Mouse (Mus musculus): ENCODE data around the gene Lamb2.

Lamb2 gene

GRCm38 (mm10) chr9:108479721-108480351, at the start of gene Lamb2:
Gene Lamb2, plus strand, starts transcription at chr9:108479736.
- peak; percentile 36 to 40 for DNase-seq

- DNase-seq, result no peak
Measured at GRCm38 (mm10) chr9:108431431-108432067, 48.0 kb upstream of the Lamb2 start.

DNA sequence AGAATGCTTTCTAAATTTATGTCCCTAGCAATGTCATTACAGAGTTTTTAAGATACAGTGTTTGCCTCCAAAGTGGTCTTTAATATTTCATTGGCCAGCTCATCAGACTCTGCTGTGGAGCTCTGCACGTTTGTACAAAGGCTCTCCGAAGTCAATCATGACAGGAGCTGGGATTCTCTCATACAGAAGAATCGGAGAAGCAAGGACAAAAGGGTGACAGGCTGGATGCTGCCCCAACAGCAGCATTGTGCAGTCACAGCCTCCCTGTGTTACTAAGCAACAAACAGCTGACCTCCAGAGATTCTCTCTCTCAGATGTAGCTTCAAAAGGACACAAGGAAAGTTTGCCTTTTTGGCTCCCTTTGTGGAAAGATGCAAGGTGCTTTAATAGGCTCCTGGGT, 43.4 kb upstream of the Lamb2 start, which contains the start of gene BC048562:
BC048562 (plus strand) TSS at position 301 of the 400 bp plus-strand sequence.
- no peak for DNase-seq

DNA sequence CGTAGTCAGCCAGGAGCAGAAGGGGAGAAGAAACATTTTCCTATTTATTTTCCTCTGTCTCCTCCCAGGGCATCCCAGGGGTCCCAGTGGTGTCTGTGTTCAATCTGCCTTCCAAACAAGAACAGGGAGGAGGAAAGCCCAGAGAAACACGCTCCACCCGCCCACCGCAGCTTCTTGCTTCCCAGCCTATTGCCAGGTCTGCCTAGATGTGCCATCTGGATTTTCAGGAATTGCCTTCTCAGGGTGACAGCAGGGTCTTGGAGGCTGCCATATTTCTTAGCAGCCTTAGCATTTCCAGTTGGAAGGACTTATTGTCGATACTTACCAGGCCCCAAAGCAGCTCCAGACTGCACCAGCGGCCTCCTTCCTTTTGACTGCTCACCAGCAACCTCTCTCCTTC, 40.4 kb upstream of the Lamb2 start:
- DNase-seq, result no peak

- DNase-seq, result no peak
Measured at GRCm38 (mm10) chr9:108440485-108440884, 39.1 kb upstream of the Lamb2 start.

- no peak for DNase-seq
Measured at GRCm38 (mm10) chr9:108441236-108441919, 38.2 kb upstream of the Lamb2 start.

DNA sequence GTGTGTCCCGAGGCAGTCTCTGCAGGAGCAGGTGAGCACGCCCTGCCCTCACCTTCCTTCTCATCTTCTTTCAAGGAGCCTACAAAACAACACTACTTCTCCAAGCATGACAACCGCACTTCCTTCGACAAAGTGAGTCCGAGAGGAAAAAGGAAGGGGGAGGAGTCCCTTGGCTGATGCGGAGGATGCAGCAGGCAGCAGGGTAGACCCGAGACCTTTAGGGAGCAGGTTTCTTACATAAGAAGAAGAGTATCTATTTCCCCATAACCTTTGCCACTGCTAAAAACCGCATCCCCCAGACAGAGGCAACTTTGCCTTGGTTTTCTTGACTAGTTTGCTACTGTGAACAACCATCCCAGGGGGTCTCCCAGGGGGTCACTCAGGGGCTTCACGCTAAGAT, 34.4 kb upstream of the Lamb2 start:
- DNase-seq, result no peak

- no peak for DNase-seq
Measured at GRCm38 (mm10) chr9:108449860-108450259, 29.7 kb upstream of the Lamb2 start.

- peak in 1 of 2 experiments; percentile 24 for DNase-seq
Measured at GRCm38 (mm10) chr9:108450292-108451169, 29.0 kb upstream of the Lamb2 start.

DNA sequence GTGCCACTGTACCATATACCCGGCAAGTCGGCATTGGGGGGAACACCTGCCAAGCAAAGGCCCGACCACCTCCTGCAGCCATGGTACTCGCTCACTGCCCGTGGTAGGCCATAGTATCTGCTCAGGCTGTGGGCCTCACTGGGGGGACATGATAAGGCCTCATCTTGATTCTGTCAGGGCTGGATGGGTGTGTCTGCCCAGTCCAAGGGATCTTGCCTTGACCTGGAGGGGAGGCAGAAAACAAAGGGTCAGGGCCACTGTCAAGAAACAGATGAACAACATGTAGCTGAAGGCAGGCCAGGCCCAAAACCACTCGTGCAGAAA, 28.4 kb upstream of the Lamb2 start:
- no peak for DNase-seq

- no peak for DNase-seq
Measured at GRCm38 (mm10) chr9:108451519-108452160, 27.9 kb upstream of the Lamb2 start.

- DNase-seq, result peak; percentile 77 to 84
Measured at GRCm38 (mm10) chr9:108452291-108452906, 27.1 kb upstream of the Lamb2 start.

- DNase-seq, result no peak
Measured at GRCm38 (mm10) chr9:108452911-108453310, 26.6 kb upstream of the Lamb2 start.

GRCm38 (mm10) chr9:108453458-108453857, 26.1 kb upstream of the Lamb2 start:
- no peak for DNase-seq

DNA sequence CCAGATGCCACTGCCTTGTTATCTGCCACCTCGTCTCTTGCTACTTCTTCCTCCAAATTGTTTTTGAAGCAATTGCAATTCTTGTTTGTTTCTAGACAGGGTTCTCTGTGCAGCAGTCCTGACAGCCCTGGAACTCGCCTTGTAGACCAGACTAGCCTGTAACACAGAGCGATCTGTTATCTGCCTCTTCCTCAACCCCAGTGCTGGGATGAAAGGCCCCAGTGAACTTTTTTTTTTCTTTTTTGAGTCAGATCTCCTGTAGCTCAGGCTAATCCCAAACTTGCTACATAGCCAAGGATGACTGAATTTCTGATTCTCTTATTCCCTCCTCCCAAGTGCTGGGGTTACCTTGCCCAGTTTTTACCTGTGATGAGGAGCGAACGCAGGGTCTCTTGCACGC, 25.1 kb upstream of the Lamb2 start:
- DNase-seq, result no peak

DNA sequence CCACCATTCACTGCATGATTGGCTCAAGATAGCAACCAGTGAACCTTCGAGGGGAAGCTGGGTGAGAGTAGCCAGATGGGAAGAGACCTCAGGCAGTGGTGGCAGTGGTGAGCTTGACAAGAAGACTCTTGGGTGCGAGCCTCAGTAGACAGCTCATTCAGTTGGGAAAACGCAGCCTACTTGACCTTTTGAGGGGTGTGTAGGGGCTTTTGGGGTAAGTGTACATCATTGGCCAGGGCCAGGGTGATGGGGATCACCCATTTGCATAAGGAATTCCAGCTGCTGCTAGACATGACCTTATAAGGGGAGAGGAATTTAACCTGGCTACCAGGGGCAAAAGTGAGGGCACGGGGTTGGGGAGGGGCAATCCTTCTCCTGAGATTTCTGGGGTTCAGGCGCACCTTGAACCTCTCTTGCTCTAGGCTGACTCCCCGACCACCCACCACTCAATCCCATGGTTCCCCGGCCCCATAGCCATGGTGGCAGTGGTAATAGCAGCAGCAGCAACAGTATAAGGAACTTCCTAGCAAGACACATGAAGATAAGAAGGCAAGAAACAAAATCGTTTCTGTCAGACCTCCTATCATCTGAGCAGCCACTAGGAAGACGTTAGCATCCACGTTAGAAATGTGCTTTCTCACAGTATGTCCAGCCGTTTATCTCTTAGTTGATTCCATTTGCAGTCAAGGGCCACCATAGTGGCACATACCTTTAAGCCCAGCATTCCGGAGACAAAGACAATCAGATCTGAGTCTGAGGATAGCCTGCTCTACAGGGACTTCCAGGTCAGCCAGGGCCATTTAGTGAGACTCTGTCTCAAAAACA, 23.6 kb upstream of the Lamb2 start:
- no peak for DNase-seq

DNA sequence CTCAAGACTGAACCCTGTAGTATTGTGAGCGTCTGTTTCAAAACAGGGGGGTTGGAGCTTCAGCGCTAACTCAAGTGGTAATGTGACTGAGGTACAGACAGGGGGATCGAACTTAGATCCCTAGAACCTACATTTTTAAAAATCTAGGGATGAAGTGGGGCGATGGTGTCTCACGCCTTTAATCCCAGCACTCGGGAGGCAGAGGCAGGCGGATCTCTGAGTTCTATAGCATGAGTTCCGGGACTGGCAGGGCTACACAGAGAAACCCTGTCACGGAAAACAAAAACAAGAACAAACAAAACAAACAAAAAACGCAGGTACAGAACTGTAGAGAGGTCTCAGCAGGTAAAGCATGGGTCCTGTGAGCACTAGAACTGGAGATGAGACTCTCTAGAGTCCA, 22.6 kb upstream of the Lamb2 start:
- DNase-seq, result no peak

- peak in 1 of 2 experiments; percentile 16 for DNase-seq
Measured at GRCm38 (mm10) chr9:108459939-108460318, 19.6 kb upstream of the Lamb2 start.

GRCm38 (mm10) chr9:108460319-108461178, 19.0 kb upstream of the Lamb2 start, which contains the start of gene Ccdc71:
Gene Ccdc71, plus strand, starts transcription at chr9:108460527.
- peak; percentile 85 to 89 for DNase-seq

- DNase-seq, result no peak
Measured at GRCm38 (mm10) chr9:108461181-108461631, 18.3 kb upstream of the Lamb2 start, which contains the start of gene Klhdc8b. Gene Klhdc8b, minus strand, starts transcription at chr9:108461581.
